Mouse (Mus musculus): ENCODE measurements around the gene Hddc2. TPM values are rescaled to one million over a fixed set of nuclear protein-coding genes. Genes with fewer than 3 reads are reported as not detected.

Gene Hddc2
- polyA plus RNA-seq (2015; fragmentation: Illumina TruSeq; extraction: RNeasy Lipid Tissue Mini Kit (QIAGEN cat#74804); ENCODE audit: insufficient read depth, low replicate concordance), result 35.2 TPM

GRCm38 (mm10) chr10:31312865-31313848 lies at the start of gene Hddc2:
Gene Hddc2, plus strand, starts transcription at chr10:31313383.

Other genes starting within 250 kb of the Hddc2 start
- 0.22 TPM for gene Tpd52l1, start 132.6 kb downstream of the Hddc2 start, polyA plus RNA-seq (2015; fragmentation: Illumina TruSeq; extraction: RNeasy Lipid Tissue Mini Kit (QIAGEN cat#74804); ENCODE audit: insufficient read depth, low replicate concordance)

Measured in spleen, adult 10 weeks (tissue).